Mouse (Mus musculus) CH12.LX (cell line): Measurements from ENCODE around the gene F9. TPM values are rescaled to one million over a fixed set of nuclear protein-coding genes. Genes with fewer than 3 reads are reported as not detected.

Experiments
- polyA plus RNA-seq: library from polyadenylated mRNA; unstranded; fragments of >175 nt; gene quantifications from 2 replicates; pipeline ENCODE4 v1.2.1, GENCODE M21; 2012; ENCODE audit warnings: low read depth; ENCODE audit not compliant: insufficient read length
- total RNA-seq, 2 experiments: library from RNA; depleted of rRNA; stranded (reverse); fragments of 300-350 nt in 1 of 2; fragments of >200 nt in 1 of 2; gene quantifications; 2 replicates each; pipeline ENCODE4 v1.2.3; 2012 to 2014

Gene F9
- total and polyA plus RNA-seq, 3 experiments = 0.42 to 2.0 (median 1.9) TPM

Other genes starting within 250 kb of the F9 start
- 0.08 TPM in 1 of 2 replicates, not detected in the other for gene Mcf2, start 179.6 kb downstream of the F9 start, total RNA-seq (2012; rRNA removed)
- not detected in 2 replicates for gene Mcf2, start 179.6 kb downstream of the F9 start, total RNA-seq (2014; rRNA removed)
- not detected in 2 replicates for gene Mcf2, start 179.6 kb downstream of the F9 start, polyA plus RNA-seq